Mouse (Mus musculus) midbrain, embryonic 15.5 days (tissue): ENCODE results near the gene Gm13040. TPM values are rescaled to one million over a fixed set of nuclear protein-coding genes. Genes with fewer than 3 reads are reported as not detected.
"Not testable (repeated sequence)": the region's sequence is repeated elsewhere in the genome, so short reads cannot be mapped to it uniquely, and the experiment has no call there.

Source experiments
- ATAC-seq: fragments of 200-750 bp; cut with Nextera tagmentation; replicated peaks from 2 replicates; pipeline ENCODE4 v1.8.0; 2017; ENCODE audit warnings: moderate TSS enrichment
- H3K27ac ChIP-seq: fragments of 300-500 bp; sonication (generic); 2 replicates; pipeline ENCODE4 v1.5.1; 2015; ENCODE audit warnings: mild to moderate bottlenecking, inconsistent platforms
- H3K27me3 ChIP-seq: fragments of 300-500 bp; sonication (generic); replicated peaks from 2 replicates; pipeline ENCODE4 v1.6.1; 2015; ENCODE audit warnings: inconsistent platforms
- H3K36me3 ChIP-seq: fragments of 300-500 bp; sonication (generic); replicated peaks from 2 replicates; pipeline ENCODE4 v1.6.1; 2015; ENCODE audit warnings: inconsistent platforms
- H3K4me1 ChIP-seq: fragments of 300-500 bp; sonication (generic); 2 replicates; pipeline ENCODE4 v1.6.1; 2015; ENCODE audit warnings: inconsistent platforms
- H3K4me2 ChIP-seq: fragments of 300-500 bp; sonication (generic); 2 replicates; pipeline ENCODE4 v1.6.1; 2015; ENCODE audit warnings: inconsistent platforms, mild to moderate bottlenecking, moderate library complexity
- H3K4me3 ChIP-seq: fragments of 300-500 bp; sonication (generic); 2 replicates; pipeline ENCODE4 v1.5.1; 2015; ENCODE audit warnings: mild to moderate bottlenecking, inconsistent platforms
- H3K9ac ChIP-seq: fragments of 300-500 bp; sonication (generic); 2 replicates; pipeline ENCODE4 v1.6.1; 2015; ENCODE audit warnings: mild to moderate bottlenecking, inconsistent platforms
- H3K9me3 ChIP-seq: fragments of 300-500 bp; sonication (generic); 2 replicates; pipeline ENCODE4 v1.6.1; 2016; ENCODE audit warnings: inconsistent platforms
- WGBS: fragments of 180-500 bp; shearing (Covaris S2); methylation state at CpG from one replicate; pipeline ENCODE4 v1.1.7; 2015; ENCODE audit warnings: mixed read lengths; 5-methylcytosine and 5-hydroxymethylcytosine counted together
- polyA plus RNA-seq: library from polyadenylated mRNA; unstranded; fragments of >200 nt; fragmentation: Nextera tagmentation; extraction: Ambion mirVana; gene quantifications from 2 replicates; pipeline ENCODE4 v1.2.1, GENCODE M21; 2015

Gene Gm13040
- not detected in 2 replicates for polyA plus RNA-seq

- not testable (repeated sequence) for H3K4me1 ChIP-seq, H3K9ac ChIP-seq, H3K27ac ChIP-seq, H3K4me2 ChIP-seq, H3K36me3 ChIP-seq, H3K27me3 ChIP-seq, H3K9me3 ChIP-seq, H3K4me3 ChIP-seq, ATAC-seq
- WGBS = no CpG with 5 or more reads among the region's 3 CpGs
These were observed at the start of gene Gm13040 for GRCm38 (mm10) chr4:143535654-143536053. Gene Gm13040, plus strand, starts transcription at chr4:143535954.

GRCm38 (mm10) chr4:143511043-143511442 lies 24.7 kb upstream of the Gm13040 start, which contains the start of gene Gm13043:
Gene Gm13043, plus strand, starts transcription at chr4:143511343.
- no peaks in the 10 kb centered on the region for H3K36me3 ChIP-seq
- H3K4me3 ChIP-seq = no peak within 1 kb of the TSS
- WGBS = 77% methylated on average over 3 of the region's 3 CpGs
- no peak within 1 kb of the TSS for H3K9ac ChIP-seq
- no peak for ATAC-seq
- H3K4me2 ChIP-seq = no peak within 1 kb of the TSS
- H3K9me3 ChIP-seq = no peaks in the 10 kb centered on the region
- H3K27ac ChIP-seq = no peak within 1 kb of the TSS
- no peaks in the 10 kb centered on the region for H3K27me3 ChIP-seq
- no peaks in the 10 kb centered on the region for H3K4me1 ChIP-seq

DNA sequence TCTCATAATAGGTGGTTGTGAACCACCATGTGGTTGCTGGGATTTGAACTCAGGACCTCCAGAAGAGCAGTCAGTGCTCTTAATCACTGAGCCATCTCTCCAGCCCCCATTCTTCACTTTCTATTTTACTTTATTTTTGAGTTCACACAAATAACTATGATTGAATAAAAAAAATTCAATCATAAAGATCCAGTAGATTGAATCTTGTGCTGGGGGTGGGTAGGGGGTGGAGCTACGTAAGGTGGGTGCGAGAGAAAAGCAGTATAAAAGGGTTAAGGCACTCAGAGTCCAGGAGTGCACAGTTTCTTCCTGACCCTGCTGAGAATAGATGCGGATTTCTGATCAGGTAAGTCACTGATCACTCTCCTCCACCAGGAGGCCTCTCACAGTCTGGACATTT lies 15.6 kb downstream of the Gm13040 start, which contains the start of the genes BC080695 and Gm13057:
BC080695 (plus strand) TSS at position 301 of the 400 bp plus-strand sequence.
Gm13057 (plus strand) TSS at position 310 of the 400 bp plus-strand sequence.
- H3K4me3 ChIP-seq, ATAC-seq, H3K36me3 ChIP-seq, H3K27me3 ChIP-seq, H3K9me3 ChIP-seq, H3K4me2 ChIP-seq, H3K4me1 ChIP-seq, H3K27ac ChIP-seq, H3K9ac ChIP-seq: not testable (repeated sequence)
- no CpG with 5 or more reads among the region's 3 CpGs for WGBS

Other genes with a start within 250 kb of the Gm13040 start
- gene Pdpn, start 236.4 kb upstream of the Gm13040 start, polyA plus RNA-seq = 40.8 and 46.3 TPM in 2 replicates
- 0.27 and 0.31 TPM in 2 replicates for gene Lrrc38, start 186.2 kb upstream of the Gm13040 start, polyA plus RNA-seq
- gene Pramel1, start 141.5 kb upstream of the Gm13040 start, polyA plus RNA-seq = not detected in 2 replicates
- 25.6 and 27.4 TPM in 2 replicates for gene Pramef8, start 123.5 kb upstream of the Gm13040 start, polyA plus RNA-seq
- gene Oog4, start 85.6 kb upstream of the Gm13040 start, polyA plus RNA-seq = not detected in 2 replicates
- not detected in 2 replicates for gene Gm13043, start 24.6 kb upstream of the Gm13040 start, polyA plus RNA-seq
- not detected in 2 replicates for gene BC080695, start 15.7 kb downstream of the Gm13040 start, polyA plus RNA-seq
- gene Gm13057, start 15.8 kb downstream of the Gm13040 start, polyA plus RNA-seq = not detected in 2 replicates
- gene Gm13083, start 79.0 kb downstream of the Gm13040 start, polyA plus RNA-seq = not detected in 2 replicates
- not detected in 2 replicates for gene Gm13088, start 121.3 kb downstream of the Gm13040 start, polyA plus RNA-seq
- not detected in 2 replicates for gene Gm13089, start 166.8 kb downstream of the Gm13040 start, polyA plus RNA-seq
- not detected in 2 replicates for gene Gm13078, start 183.5 kb downstream of the Gm13040 start, polyA plus RNA-seq